Mouse (Mus musculus): Measurements from ENCODE around the gene Mbtps1. TPM values are rescaled to one million over a fixed set of nuclear protein-coding genes. Genes with fewer than 3 reads are reported as not detected.
A peak's percentile ranks its signal among the peaks of the same experiment; 100 is the strongest.

The Mbtps1 gene
- polyA plus RNA-seq, 1 experiment from 2014 or later = 65.8 TPM

GRCm38 (mm10) chr8:119484145-119484896 lies 74.2 kb downstream of the Mbtps1 start:
- Histone ChIP-seq H3K4me3 (no peak overlapping the region), H3K4me2 (replicated peaks) (no peak overlapping the region), H3K4me1 (no peaks in the 10 kb centered on the region), H3K27me3 (no peaks in the 10 kb centered on the region), H3K36me3 (no peaks in the 10 kb centered on the region), H3K9ac (replicated peaks) (no peak overlapping the region), H3K27ac (replicated peaks) (no peak overlapping the region), H3K9me3 (no peaks in the 10 kb centered on the region)
- ATAC-seq (replicated peaks) = no peak
- 86% methylated on average over 11 of the region's 11 CpGs for WGBS

GRCm38 (mm10) chr8:119478684-119479083 lies 79.9 kb downstream of the Mbtps1 start:
- H3K27ac ChIP-seq (replicated peaks) = no peak overlapping the region
- H3K4me2 ChIP-seq (replicated peaks) = no peak overlapping the region
- WGBS = 35% methylated on average over 5 of the region's 5 CpGs
- ATAC-seq (replicated peaks) = no peak
- no peaks in the 10 kb centered on the region for H3K4me1 ChIP-seq
- H3K9me3 ChIP-seq = no peaks in the 10 kb centered on the region
- no peak overlapping the region for H3K9ac ChIP-seq (replicated peaks)
- H3K27me3 ChIP-seq = no peaks in the 10 kb centered on the region
- no peaks in the 10 kb centered on the region for H3K36me3 ChIP-seq
- H3K4me3 ChIP-seq = no peak overlapping the region

- no peak overlapping the region for H3K4me2 ChIP-seq (replicated peaks)
- ATAC-seq (replicated peaks) = no peak
- no peak overlapping the region for H3K4me3 ChIP-seq
- no peaks in the 10 kb centered on the region for H3K9me3 ChIP-seq
- no peak overlapping the region for H3K27ac ChIP-seq (replicated peaks)
- H3K9ac ChIP-seq (replicated peaks) = no peak overlapping the region
- no peaks in the 10 kb centered on the region for H3K36me3 ChIP-seq
- 93% methylated on average over 8 of the region's 8 CpGs for WGBS
- H3K27me3 ChIP-seq = peaks cover 7% of the 10 kb centered on the region; the same call in 1 of the 2 replicates
- peaks cover 31% of the 10 kb centered on the region for H3K4me1 ChIP-seq
These were observed 90.4 kb downstream of the Mbtps1 start for GRCm38 (mm10) chr8:119468091-119468490.

GRCm38 (mm10) chr8:119466794-119467193 lies 91.7 kb downstream of the Mbtps1 start:
- Histone ChIP-seq H3K4me1 (peaks cover 32% of the 10 kb centered on the region), H3K27ac (replicated peaks) (0 out of 2 replicates have a peak overlapping the region, but pooled peaks have one; percentile 0), H3K9ac (replicated peaks) (no peak overlapping the region), H3K27me3 (peaks cover 7% of the 10 kb centered on the region; the same call in 1 of the 2 replicates), H3K9me3 (no peaks in the 10 kb centered on the region), H3K4me3 (no peak overlapping the region), H3K4me2 (replicated peaks) (no peak overlapping the region), H3K36me3 (no peaks in the 10 kb centered on the region)
- no peak for ATAC-seq (replicated peaks)
- 65% methylated on average over 10 of the region's 10 CpGs for WGBS

- H3K9ac ChIP-seq (replicated peaks) = no peak overlapping the region
- H3K9me3 ChIP-seq = no peaks in the 10 kb centered on the region
- H3K27ac ChIP-seq (replicated peaks) = 0 out of 2 replicates have a peak overlapping the region, but pooled peaks have one; percentile 0
- peak overlapping the region; percentile 25 for H3K4me2 ChIP-seq (replicated peaks)
- H3K27me3 ChIP-seq = peaks cover 7% of the 10 kb centered on the region; the same call in 1 of the 2 replicates
- peak; percentile 26; the same call in 1 of the 2 replicates for ATAC-seq (replicated peaks)
- H3K36me3 ChIP-seq = no peaks in the 10 kb centered on the region
- no peak overlapping the region for H3K4me3 ChIP-seq
- H3K4me1 ChIP-seq = peaks cover 39% of the 10 kb centered on the region
- 2% methylated on average over 18 of the region's 18 CpGs for whole genome bisulfite sequencing
These were observed 92.4 kb downstream of the Mbtps1 start for GRCm38 (mm10) chr8:119466105-119466504.

- Histone ChIP-seq H3K27me3 (peaks cover 7% of the 10 kb centered on the region; the same call in 1 of the 2 replicates), H3K9ac (replicated peaks) (no peak overlapping the region), H3K27ac (replicated peaks) (no peak overlapping the region), H3K4me3 (no peak overlapping the region), H3K4me1 (peaks cover 54% of the 10 kb centered on the region), H3K36me3 (no peaks in the 10 kb centered on the region), H3K4me2 (replicated peaks) (no peak overlapping the region), H3K9me3 (no peaks in the 10 kb centered on the region)
- 36% methylated on average over 7 of the region's 7 CpGs for WGBS
- ATAC-seq (replicated peaks) = no peak
These were observed 94.8 kb downstream of the Mbtps1 start for GRCm38 (mm10) chr8:119463709-119464108.

- no peaks in the 10 kb centered on the region for H3K36me3 ChIP-seq
- no peak overlapping the region for H3K4me2 ChIP-seq (replicated peaks)
- H3K4me3 ChIP-seq = no peak overlapping the region
- H3K4me1 ChIP-seq = peaks cover 49% of the 10 kb centered on the region
- H3K9ac ChIP-seq (replicated peaks) = no peak overlapping the region
- ATAC-seq (replicated peaks) = peak; percentile 66
- no peak overlapping the region for H3K27ac ChIP-seq (replicated peaks)
- H3K9me3 ChIP-seq = no peaks in the 10 kb centered on the region
- WGBS = 13% methylated on average over 9 of the region's 9 CpGs
- H3K27me3 ChIP-seq = peaks cover 7% of the 10 kb centered on the region; the same call in 1 of the 2 replicates
These were observed 97.2 kb downstream of the Mbtps1 start for GRCm38 (mm10) chr8:119461356-119461755.

- H3K27me3 ChIP-seq = peaks cover under 1% of the 10 kb centered on the region; the same call in 1 of the 2 replicates
- no peaks in the 10 kb centered on the region for H3K9me3 ChIP-seq
- H3K36me3 ChIP-seq = no peaks in the 10 kb centered on the region
- 35% methylated on average over 16 of the region's 16 CpGs for WGBS
- H3K4me1 ChIP-seq = peaks cover 33% of the 10 kb centered on the region
- peak overlapping the region; percentile 58 for H3K27ac ChIP-seq (replicated peaks)
- peak overlapping the region; percentile 8 for H3K4me2 ChIP-seq (replicated peaks)
- H3K9ac ChIP-seq (replicated peaks) = no peak overlapping the region
- no peak overlapping the region for H3K4me3 ChIP-seq
- 0 out of 2 replicates have a peak, but pooled peaks have one; percentile 19 for ATAC-seq (replicated peaks)
These were observed 98.8 kb downstream of the Mbtps1 start for GRCm38 (mm10) chr8:119459724-119460123.

Other genes starting within 250 kb of the Mbtps1 start
- 586 and 605 TPM in 2 replicates for gene Hsbp1, start 214.2 kb downstream of the Mbtps1 start, polyA plus RNA-seq (2015; fragmentation: Nextera tagmentation; extraction: Ambion mirVana)
- 14.7 and 15.2 TPM in 2 replicates for gene Mlycd, start 163.9 kb downstream of the Mbtps1 start, polyA plus RNA-seq (2015; fragmentation: Nextera tagmentation; extraction: Ambion mirVana)
- 0.19 and 0.22 TPM in 2 replicates for gene Osgin1, start 124.6 kb downstream of the Mbtps1 start, polyA plus RNA-seq (2015; fragmentation: Nextera tagmentation; extraction: Ambion mirVana)
- 15.7 and 17.9 TPM in 2 replicates for gene Necab2, start 112.0 kb downstream of the Mbtps1 start, polyA plus RNA-seq (2015; fragmentation: Nextera tagmentation; extraction: Ambion mirVana)
- gene Slc38a8, start 57.0 kb downstream of the Mbtps1 start, polyA plus RNA-seq (2015; fragmentation: Nextera tagmentation; extraction: Ambion mirVana) = not detected in 2 replicates
- gene Hsdl1, start 16.4 kb upstream of the Mbtps1 start, polyA plus RNA-seq (2015; fragmentation: Nextera tagmentation; extraction: Ambion mirVana) = 156 and 161 TPM in 2 replicates
- 0.15 and 0.51 TPM in 2 replicates for gene Dnaaf1, start 16.5 kb upstream of the Mbtps1 start, polyA plus RNA-seq (2015; fragmentation: Nextera tagmentation; extraction: Ambion mirVana)
- gene Taf1c, start 46.5 kb upstream of the Mbtps1 start, polyA plus RNA-seq (2015; fragmentation: Nextera tagmentation; extraction: Ambion mirVana) = 17.6 and 18.8 TPM in 2 replicates
- not detected in 2 replicates for gene Adad2, start 54.0 kb upstream of the Mbtps1 start, polyA plus RNA-seq (2015; fragmentation: Nextera tagmentation; extraction: Ambion mirVana)
- 0.09 and 0.28 TPM in 2 replicates for gene Kcng4, start 76.9 kb upstream of the Mbtps1 start, polyA plus RNA-seq (2015; fragmentation: Nextera tagmentation; extraction: Ambion mirVana)
- gene Wfdc1, start 107.6 kb upstream of the Mbtps1 start, polyA plus RNA-seq (2015; fragmentation: Nextera tagmentation; extraction: Ambion mirVana) = 2.4 and 2.9 TPM in 2 replicates
- gene Atp2c2, start 141.3 kb upstream of the Mbtps1 start, polyA plus RNA-seq (2015; fragmentation: Nextera tagmentation; extraction: Ambion mirVana) = 0.09 TPM in 1 of 2 replicates, not detected in the other
- gene Tldc1, start 219.7 kb upstream of the Mbtps1 start, polyA plus RNA-seq (2015; fragmentation: Nextera tagmentation; extraction: Ambion mirVana) = 14.5 and 14.9 TPM in 2 replicates